Mouse (Mus musculus) heart, postnatal 36 days (tissue): Measurements from ENCODE around the gene Thrsp. TPM values are rescaled to one million over a fixed set of nuclear protein-coding genes. Genes with fewer than 3 reads are reported as not detected.

Experiments
- DNase-seq, 2 experiments: peaks; one replicate each; pipeline ENCODE4 v3.0.0; 2021 to 2022
- intact Hi-C: fragments of 180-260 bp; cut with DNase I; formaldehyde crosslinking; loops from one replicate; pipeline ENCODE4 v1.15.1; 2025
- total RNA-seq, 2 experiments: library from RNA; stranded (reverse); gene quantifications; 2 replicates each; pipeline ENCODE4 v1.2.3; 2021

Gene Thrsp
- total RNA-seq, 2 experiments from 2014 or later, result 43.7 to 50.9 TPM

- DNase-seq, result no peak
- intact Hi-C loops, result loop anchor here (5.0 kb wide), 1 partner anchor 157 kb away; the partner anchor contains the start of genes Aamdc and Rsf1
Observed at GRCm38 (mm10) chr7:97420406-97420805, 2.9 kb upstream of the Thrsp start.

GRCm38 (mm10) chr7:97419163-97419562, 1.6 kb upstream of the Thrsp start:
- DNase-seq, result no peak
- intact Hi-C loops, result no loop called here

DNA sequence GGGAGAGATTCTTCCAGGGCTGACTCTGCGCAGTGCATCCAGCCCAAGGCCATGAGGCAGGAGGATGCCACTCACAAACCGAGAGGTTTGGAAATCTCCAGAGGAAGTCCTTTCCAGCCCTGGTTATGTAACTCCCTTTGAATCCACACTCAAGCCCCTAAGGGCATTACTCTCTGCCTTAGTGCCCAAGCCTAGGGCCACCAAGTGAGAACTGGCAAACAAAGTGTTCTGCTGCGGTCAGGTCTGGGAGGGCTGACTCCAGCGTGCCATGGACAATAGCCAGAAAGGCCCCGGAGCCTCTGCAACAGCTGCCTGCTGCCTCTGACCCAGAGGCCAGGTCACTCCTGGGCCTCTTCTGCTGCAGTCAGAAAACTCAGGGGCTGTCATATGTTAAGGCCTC, 1.2 kb upstream of the Thrsp start:
- intact Hi-C loops, result no loop called here
- no peak for DNase-seq

GRCm38 (mm10) chr7:97416473-97416872, 1.1 kb downstream of the Thrsp start:
- DNase-seq, result no peak
- intact Hi-C loops, result no loop called here

- DNase-seq, result no peak
- intact Hi-C loops, result no loop called here
Observed at GRCm38 (mm10) chr7:97414915-97415687, 2.4 kb downstream of the Thrsp start.

GRCm38 (mm10) chr7:97414426-97414825, 3.1 kb downstream of the Thrsp start:
- DNase-seq, result peak; percentile 49 to 51
- intact Hi-C loops, result no loop called here

- DNase-seq, result no peak
- intact Hi-C loops, result no loop called here
Observed at GRCm38 (mm10) chr7:97413981-97414380, 3.5 kb downstream of the Thrsp start.

DNA sequence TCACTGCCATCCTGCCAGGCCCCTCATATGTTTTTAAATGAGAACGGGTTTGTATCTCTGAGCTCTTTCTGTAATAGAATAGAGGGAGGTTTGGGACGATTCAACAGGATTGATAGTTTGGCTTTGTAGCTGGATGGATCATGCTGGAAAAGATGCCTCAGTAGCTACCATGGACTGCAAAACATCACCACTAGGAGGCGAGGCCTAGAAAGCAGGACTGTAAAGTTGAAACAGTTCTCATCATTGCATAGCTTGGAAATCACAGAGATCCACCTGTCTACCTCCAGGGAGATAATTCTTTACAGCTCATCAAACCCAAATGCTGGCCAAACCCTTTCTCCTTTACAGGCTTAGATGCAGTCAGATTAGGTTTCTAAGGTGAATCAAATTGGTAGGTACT, 6.0 kb downstream of the Thrsp start:
- intact Hi-C loops, result no loop called here
- no peak for DNase-seq

GRCm38 (mm10) chr7:97411106-97411505, 6.4 kb downstream of the Thrsp start:
- no peak for DNase-seq
- intact Hi-C loops, result no loop called here

DNA sequence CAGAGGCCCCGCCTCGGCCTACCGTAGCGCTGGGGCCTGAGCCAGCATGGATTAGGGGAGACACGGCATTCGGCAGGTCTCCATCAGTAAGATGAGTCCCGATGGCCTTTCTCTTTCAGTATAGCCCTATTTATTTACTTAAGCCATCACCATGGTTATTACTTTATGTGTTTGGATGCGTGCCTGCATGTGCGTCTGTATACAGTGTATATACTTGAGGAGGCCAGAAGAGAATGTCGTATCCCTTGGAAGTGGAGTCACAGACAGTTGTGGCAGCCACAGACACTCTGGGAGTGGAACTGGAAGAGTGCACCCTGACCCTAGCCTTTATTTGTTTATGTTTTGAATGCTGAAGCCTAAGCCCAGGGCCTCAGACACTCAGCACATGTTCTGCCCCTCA, 10.4 kb downstream of the Thrsp start:
- intact Hi-C loops, result no loop called here
- no peak for DNase-seq

- intact Hi-C loops, result no loop called here
Observed at GRCm38 (mm10) chr7:97399960-97400715, 17.4 kb downstream of the Thrsp start, which contains the start of gene Ndufc2. Gene Ndufc2, plus strand, starts transcription at chr7:97400003.

DNA sequence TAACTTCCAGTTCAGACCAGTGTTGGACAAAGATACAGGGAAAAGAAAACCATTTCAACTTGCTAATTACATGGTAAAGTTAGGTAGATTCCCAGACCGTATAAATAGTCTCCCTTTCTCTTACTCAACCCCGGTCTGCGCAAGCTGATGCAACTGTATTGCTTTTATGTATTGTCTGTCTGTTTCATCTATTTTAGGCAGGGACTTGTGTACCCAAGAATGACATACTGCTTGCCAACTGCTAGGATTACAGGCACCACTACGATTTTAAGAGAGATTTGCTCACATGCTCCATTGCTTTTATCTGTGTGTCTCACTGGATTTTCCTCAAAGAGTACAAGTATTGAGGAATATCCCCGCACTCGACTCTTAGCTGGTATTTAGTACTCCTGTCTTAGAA, 18.6 kb downstream of the Thrsp start:
- DNase-seq, result no peak
- intact Hi-C loops, result no loop called here

More at GRCm38 (mm10) chr7:97399960-97400715, 17.4 kb downstream of the Thrsp start, which contains the start of gene Ndufc2:
- peak; percentile 79 for DNase-seq

DNA sequence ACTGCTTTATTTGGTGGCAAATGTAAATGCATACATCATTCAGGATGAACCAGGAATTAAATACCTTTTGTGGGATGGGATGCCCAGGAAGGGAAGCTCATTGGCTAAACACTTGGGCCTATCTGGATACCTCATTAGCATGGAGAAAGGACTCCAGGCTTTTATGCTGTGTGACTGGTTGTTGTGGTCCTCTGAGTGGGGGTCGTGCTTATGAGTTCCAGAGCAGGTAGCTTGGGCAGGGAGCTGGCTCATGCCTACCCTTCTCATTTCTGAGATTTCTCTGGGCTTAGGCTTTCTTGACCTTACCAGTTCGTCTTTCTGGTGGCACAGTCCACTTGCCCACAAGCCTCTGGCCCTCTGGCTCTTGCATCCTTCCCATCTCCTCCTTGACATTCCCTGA, 23.2 kb downstream of the Thrsp start:
- DNase-seq, result no peak
- intact Hi-C loops, result no loop called here

GRCm38 (mm10) chr7:97392079-97392445, 25.5 kb downstream of the Thrsp start:
- intact Hi-C loops, result no loop called here
- no peak for DNase-seq

GRCm38 (mm10) chr7:97391293-97392078, 26.0 kb downstream of the Thrsp start:
- intact Hi-C loops, result no loop called here
- no peak for DNase-seq

DNA sequence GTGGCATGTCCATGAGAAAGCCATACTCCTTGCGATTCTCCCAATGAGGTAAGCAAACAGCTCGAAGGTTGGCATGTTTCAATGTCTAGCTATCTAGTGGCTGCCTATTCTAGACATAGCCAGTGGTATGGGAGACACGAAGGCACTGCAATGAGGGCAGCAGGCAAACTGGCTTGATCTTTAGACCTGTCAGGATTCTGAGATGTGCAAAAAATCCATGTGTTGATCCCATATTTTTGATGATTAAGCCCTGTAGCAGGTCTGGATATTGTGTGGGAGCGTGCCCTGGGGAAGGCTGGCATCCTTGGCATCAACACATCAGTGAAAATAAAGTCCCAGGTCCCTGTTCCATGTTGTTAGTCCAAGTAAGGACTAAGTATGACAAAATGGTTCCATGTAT, 29.0 kb downstream of the Thrsp start:
- no peak for DNase-seq
- intact Hi-C loops, result no loop called here

DNA sequence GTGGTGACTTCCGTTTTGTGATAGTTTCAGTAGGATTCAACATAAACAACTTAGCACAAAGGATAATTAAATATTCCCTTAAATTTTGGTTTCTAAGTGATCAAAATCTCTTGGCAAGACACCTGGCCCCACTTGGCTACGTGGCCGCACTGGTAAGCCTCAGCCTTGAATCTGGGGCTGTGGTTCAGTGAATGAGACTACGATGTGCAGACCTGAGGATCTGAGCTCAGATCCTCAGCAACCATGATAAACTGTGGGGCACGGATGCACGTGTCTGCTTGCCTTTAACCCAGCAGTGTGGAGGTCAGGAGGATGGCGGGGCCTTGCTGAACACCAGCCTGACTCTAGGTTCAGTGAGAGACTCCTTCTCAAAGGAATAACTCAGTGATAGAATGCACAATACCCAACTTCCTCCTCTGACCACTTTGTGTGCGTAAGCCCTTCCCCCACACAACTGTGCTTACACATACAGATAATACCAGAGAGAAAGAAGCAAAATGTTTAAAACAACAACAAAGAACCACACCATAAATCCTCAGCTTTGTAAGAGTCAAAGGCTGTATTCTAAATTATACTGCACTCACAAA, 29.9 kb downstream of the Thrsp start:
- no peak for DNase-seq
- intact Hi-C loops, result no loop called here

DNA sequence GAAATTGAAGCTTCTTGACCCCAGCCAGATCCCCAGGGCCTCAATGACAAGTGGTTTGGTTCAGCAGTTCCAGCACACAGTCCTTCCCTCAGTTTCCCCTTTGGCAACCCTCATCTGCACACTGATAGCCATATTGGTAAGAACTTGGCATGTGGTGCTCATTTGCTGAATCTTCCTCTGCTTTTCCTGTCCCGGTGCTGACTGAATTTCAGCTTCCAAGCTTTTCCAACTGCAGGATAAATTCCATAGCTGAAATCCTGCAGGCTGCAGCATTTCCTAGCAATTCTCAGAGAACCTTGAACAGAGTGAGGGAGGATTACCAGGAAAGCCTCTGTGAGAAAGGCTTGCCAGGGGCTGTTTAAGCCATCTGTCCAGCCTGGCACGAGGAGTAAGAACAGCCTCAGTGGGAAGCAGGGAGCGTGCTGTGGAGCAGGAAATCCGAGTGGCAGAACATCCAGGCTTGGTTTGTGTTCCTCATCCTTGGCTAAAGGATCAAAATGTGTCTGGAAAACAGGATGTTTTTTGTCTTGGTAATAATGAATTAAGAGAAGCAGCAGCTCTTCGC, 30.6 kb downstream of the Thrsp start:
- intact Hi-C loops, result no loop called here
- DNase-seq, result peak; percentile 40 to 52

GRCm38 (mm10) chr7:97386106-97386805, 31.3 kb downstream of the Thrsp start:
- DNase-seq, result peak in 1 of 2 experiments; percentile 51
- intact Hi-C loops, result no loop called here
